10 mouse cellular contexts compared by ENCODE assay signal in the genomic region with DNA sequence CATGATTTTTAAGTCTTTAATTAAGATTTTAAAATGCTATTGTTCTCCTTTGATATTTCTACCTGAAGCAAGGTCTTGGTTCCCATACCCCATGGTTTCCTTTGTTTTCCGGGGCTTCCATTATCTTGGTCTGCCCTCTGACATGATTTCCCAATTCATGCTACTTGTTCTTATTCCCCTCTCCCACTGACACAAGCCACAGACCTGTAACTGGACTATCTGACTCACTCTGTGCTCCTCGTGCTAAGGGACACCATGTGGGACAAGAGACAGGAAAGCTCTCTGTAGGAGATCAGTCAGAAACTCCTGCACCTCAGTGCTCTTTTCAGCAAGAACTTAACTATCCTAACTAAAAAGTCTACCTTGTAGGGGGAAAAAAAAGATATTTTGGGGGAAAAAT.
"Had no signal": no experiment of that assay in that cellular context is flagged by ENCODE, and none has a peak within 500 bp of the region (broad histone marks: within the 10 kb centered on the region; RNA-seq: fewer than 3 reads in every experiment).

No protein-coding gene starts in this region.

- H3K4me3 ChIP-seq: left cerebral cortex, adult 2 months; liver, embryonic 13.5 days; midbrain, embryonic 13.5 days; neural tube, embryonic 12.5 days had no signal

- H3K36me3 ChIP-seq: liver, embryonic 13.5 days; midbrain, embryonic 13.5 days; neural tube, embryonic 12.5 days had no signal

- H3K9me3 ChIP-seq: liver, embryonic 13.5 days; midbrain, embryonic 13.5 days; neural tube, embryonic 12.5 days had no signal

- H3K27ac ChIP-seq: left cerebral cortex, adult 2 months; liver, embryonic 13.5 days; midbrain, embryonic 13.5 days; neural tube, embryonic 12.5 days; stomach, postnatal 0 days had no signal

- H3K4me2 ChIP-seq: liver, embryonic 13.5 days; midbrain, embryonic 13.5 days; neural tube, embryonic 12.5 days had no signal

- ATAC-seq: liver, postnatal 0 days; midbrain, embryonic 13.5 days had no signal

- H3K27me3 ChIP-seq: neural tube, embryonic 12.5 days had no signal

- H3K9ac ChIP-seq: liver, embryonic 13.5 days; liver, postnatal 0 days; midbrain, embryonic 13.5 days; neural tube, embryonic 12.5 days had no signal

- DNase-seq: kidney, adult 8-10 months; kidney, postnatal 10 days; liver; liver, embryonic 13.5 days; liver, postnatal 0 days; lung, postnatal 36 days had no signal
